Mouse (Mus musculus): ENCODE results near the gene Apbb2. TPM values are rescaled to one million over a fixed set of nuclear protein-coding genes. Genes with fewer than 3 reads are reported as not detected.
A peak's percentile ranks its signal among the peaks of the same experiment; 100 is the strongest.

Gene Apbb2
- polyA plus RNA-seq, 1 experiment from 2014 or later: 38.5 TPM

DNA sequence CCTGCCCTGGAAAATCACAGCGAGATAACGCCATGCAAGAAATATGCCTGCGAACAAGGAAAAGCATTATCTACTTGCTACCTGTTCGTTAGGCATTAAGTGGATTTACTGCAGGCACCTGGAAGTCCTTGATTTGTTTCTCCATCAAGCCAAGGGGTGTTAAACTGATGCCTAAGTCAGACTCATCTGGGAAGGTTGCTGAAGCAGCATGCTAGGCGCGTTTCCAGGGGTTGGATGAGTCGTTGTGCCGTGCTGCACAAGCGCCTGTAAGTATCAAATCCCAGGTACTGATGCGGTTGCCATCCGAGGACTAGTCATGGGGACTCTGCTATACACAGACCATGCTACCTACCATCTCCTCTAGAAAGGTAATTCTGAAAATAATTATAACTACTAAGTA is 611 bp upstream of the Apbb2 start:
- Histone ChIP-seq H3K9me3 (ENCODE audit: control insufficient read depth, low read length) (no peaks in the 10 kb centered on the region), H3K4me3 (ENCODE audit: low read depth, low read length) (peak overlapping the region; percentile 76; the same call in 1 of the 2 replicates), H3K27ac (replicated peaks; ENCODE audit: low read depth, low read length) (no peak overlapping the region), H3K36me3 (ENCODE audit: control insufficient read depth, insufficient read depth, low read length) (no peaks in the 10 kb centered on the region), H3K4me1 (ENCODE audit: control insufficient read depth, insufficient read depth, low read length) (peaks cover 17% of the 10 kb centered on the region), H3K4me2 (ENCODE audit: low read depth, severe bottlenecking) (peak overlapping the region; percentile 74; the same call in 1 of the 2 replicates), H3K9ac (ENCODE audit: low read length) (no peak overlapping the region), H3K27me3 (ENCODE audit: control insufficient read depth, insufficient read depth, low read length) (no peaks in the 10 kb centered on the region)
- WGBS: 32% methylated on average over 11 of the region's 11 CpGs
- ATAC-seq (ENCODE audit: insufficient number of reproducible peaks, low FRiP score, low TSS enrichment, low read depth) (no peak), DNase-seq (ENCODE audit: low spot score) (no peak)

DNA sequence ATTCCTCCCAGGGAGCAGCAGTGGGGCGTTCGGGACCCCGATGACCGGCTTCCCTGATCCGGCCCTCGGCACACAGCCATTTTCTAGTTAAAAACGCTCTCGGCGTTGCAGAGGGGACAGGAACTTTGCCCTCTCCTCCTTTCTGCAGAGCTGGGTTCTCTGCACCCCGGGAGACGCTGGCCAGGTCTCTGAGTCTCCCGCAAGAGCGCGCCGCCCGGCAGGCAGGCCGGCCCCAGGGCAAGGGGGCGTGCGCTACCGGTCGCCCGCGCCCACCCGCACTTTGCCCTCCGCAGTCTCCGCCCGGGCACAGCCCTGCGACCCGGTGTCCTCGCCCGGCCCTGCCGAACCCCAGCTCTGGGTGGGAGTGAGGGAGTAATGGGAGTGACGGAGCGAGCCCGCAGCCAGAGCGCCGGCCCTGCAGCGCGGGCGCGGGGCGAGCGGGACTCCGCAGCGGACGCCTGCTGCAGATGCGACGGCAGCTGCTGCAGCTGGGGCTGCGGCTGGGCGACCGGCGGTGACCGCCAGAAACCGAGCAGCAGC is 593 bp downstream of the Apbb2 start:
- Histone ChIP-seq H3K27ac (replicated peaks; ENCODE audit: low read depth, low read length) (peak overlapping the region; percentile 97), H3K9ac (ENCODE audit: low read length) (peak overlapping the region; percentile 92), H3K9me3 (ENCODE audit: control insufficient read depth, low read length) (no peaks in the 10 kb centered on the region), H3K4me2 (ENCODE audit: low read depth, severe bottlenecking) (peak overlapping the region; percentile 74), H3K27me3 (ENCODE audit: control insufficient read depth, insufficient read depth, low read length) (no peaks in the 10 kb centered on the region), H3K4me3 (ENCODE audit: low read depth, low read length) (peak overlapping the region; percentile 76), H3K36me3 (ENCODE audit: control insufficient read depth, insufficient read depth, low read length) (no peaks in the 10 kb centered on the region), H3K4me1 (ENCODE audit: control insufficient read depth, insufficient read depth, low read length) (peaks cover 25% of the 10 kb centered on the region)
- ATAC-seq (ENCODE audit: insufficient number of reproducible peaks, low FRiP score, low TSS enrichment, low read depth) (peak; percentile 51), DNase-seq (ENCODE audit: low spot score) (peak; percentile 70)
- WGBS: 0% methylated on average over 41 of the region's 54 CpGs

DNA sequence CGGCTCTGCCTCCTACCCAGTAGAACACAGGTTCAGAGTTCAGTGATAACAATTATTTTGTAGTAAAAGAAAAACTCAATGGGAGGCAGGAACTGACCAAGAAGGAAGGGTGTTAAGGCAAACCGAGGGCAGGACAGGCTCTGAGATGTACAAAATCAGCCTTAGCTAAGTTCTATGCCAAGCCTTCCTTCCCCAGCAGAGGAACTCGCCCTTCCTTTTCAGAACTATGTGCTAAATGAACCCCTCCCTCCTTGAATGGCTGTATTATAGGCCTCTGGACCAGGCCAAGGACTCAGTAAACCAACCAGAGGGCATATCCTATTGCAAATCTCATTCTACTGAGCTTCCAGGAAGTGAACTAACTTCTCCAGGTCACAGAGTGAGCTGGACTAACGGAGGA is 3.6 kb downstream of the Apbb2 start:
- H3K4me2 ChIP-seq (ENCODE audit: low read depth, severe bottlenecking): no peak overlapping the region
- H3K36me3 ChIP-seq (ENCODE audit: control insufficient read depth, insufficient read depth, low read length): no peaks in the 10 kb centered on the region
- DNase-seq (ENCODE audit: low spot score): no peak
- H3K4me1 ChIP-seq (ENCODE audit: control insufficient read depth, insufficient read depth, low read length): peaks cover 25% of the 10 kb centered on the region
- no peaks in the 10 kb centered on the region for H3K9me3 ChIP-seq (ENCODE audit: control insufficient read depth, low read length)
- H3K27me3 ChIP-seq (ENCODE audit: control insufficient read depth, insufficient read depth, low read length): no peaks in the 10 kb centered on the region
- no peak overlapping the region for H3K4me3 ChIP-seq (ENCODE audit: low read depth, low read length)
- no peak for ATAC-seq (ENCODE audit: insufficient number of reproducible peaks, low FRiP score, low TSS enrichment, low read depth)
- 65% methylated on average over 4 of the region's 4 CpGs for WGBS
- no peak overlapping the region for H3K9ac ChIP-seq (ENCODE audit: low read length)
- H3K27ac ChIP-seq (replicated peaks; ENCODE audit: low read depth, low read length): no peak overlapping the region

DNA sequence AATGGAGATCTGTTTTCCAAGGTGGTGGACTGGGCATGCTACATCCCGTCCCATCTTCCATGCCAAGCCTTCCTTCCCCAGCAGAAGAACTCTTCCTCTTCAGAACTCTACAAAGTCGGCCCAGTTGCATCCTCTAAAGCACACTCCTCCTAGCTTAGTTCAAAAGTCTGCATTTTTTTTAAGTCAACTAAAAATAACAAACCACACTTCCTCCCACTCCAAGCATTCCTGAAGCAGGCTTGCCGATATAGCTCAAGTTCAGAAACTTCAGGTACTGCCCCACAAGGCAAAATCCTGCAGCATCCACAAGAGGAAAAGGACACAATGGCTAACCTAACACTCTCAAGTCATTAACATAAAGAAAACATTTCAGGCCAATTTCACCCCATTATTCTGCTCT is 4.9 kb downstream of the Apbb2 start:
- Histone ChIP-seq H3K9ac (ENCODE audit: low read length) (no peak overlapping the region), H3K4me1 (ENCODE audit: control insufficient read depth, insufficient read depth, low read length) (peaks cover 26% of the 10 kb centered on the region), H3K4me2 (ENCODE audit: low read depth, severe bottlenecking) (no peak overlapping the region), H3K27ac (replicated peaks; ENCODE audit: low read depth, low read length) (no peak overlapping the region), H3K9me3 (ENCODE audit: control insufficient read depth, low read length) (no peaks in the 10 kb centered on the region), H3K4me3 (ENCODE audit: low read depth, low read length) (no peak overlapping the region), H3K36me3 (ENCODE audit: control insufficient read depth, insufficient read depth, low read length) (no peaks in the 10 kb centered on the region), H3K27me3 (ENCODE audit: control insufficient read depth, insufficient read depth, low read length) (no peaks in the 10 kb centered on the region)
- 69% methylated on average over 3 of the region's 3 CpGs for WGBS
- ATAC-seq (ENCODE audit: insufficient number of reproducible peaks, low FRiP score, low TSS enrichment, low read depth): no peak
- DNase-seq (ENCODE audit: low spot score): no peak

DNA sequence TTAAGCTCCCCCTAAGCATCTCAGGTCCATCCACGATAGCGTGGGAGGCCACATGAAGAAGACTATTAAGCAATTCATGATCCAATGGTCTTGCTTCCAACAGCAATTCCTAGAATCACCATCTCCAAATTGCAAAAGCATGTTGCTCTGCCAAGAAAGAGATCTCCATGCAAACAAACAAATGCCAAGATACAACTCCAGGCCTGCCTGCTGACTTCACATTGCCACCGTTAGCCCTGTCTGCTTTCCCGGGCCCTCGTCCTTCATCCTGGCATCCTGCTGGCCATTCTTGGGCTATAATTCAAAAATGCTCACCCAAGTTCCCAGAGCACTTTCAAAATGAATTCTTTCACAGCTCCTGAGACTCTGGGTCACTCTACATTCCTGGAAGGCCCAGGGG is 5.6 kb downstream of the Apbb2 start:
- Histone ChIP-seq H3K4me2 (ENCODE audit: low read depth, severe bottlenecking) (no peak overlapping the region), H3K27ac (replicated peaks; ENCODE audit: low read depth, low read length) (no peak overlapping the region), H3K9me3 (ENCODE audit: control insufficient read depth, low read length) (no peaks in the 10 kb centered on the region), H3K9ac (ENCODE audit: low read length) (no peak overlapping the region), H3K36me3 (ENCODE audit: control insufficient read depth, insufficient read depth, low read length) (no peaks in the 10 kb centered on the region), H3K27me3 (ENCODE audit: control insufficient read depth, insufficient read depth, low read length) (no peaks in the 10 kb centered on the region), H3K4me3 (ENCODE audit: low read depth, low read length) (no peak overlapping the region), H3K4me1 (ENCODE audit: control insufficient read depth, insufficient read depth, low read length) (peaks cover 25% of the 10 kb centered on the region)
- DNase-seq (ENCODE audit: low spot score): no peak
- ATAC-seq (ENCODE audit: insufficient number of reproducible peaks, low FRiP score, low TSS enrichment, low read depth): no peak
- WGBS: 72% methylated on average over 5 of the region's 5 CpGs

DNA sequence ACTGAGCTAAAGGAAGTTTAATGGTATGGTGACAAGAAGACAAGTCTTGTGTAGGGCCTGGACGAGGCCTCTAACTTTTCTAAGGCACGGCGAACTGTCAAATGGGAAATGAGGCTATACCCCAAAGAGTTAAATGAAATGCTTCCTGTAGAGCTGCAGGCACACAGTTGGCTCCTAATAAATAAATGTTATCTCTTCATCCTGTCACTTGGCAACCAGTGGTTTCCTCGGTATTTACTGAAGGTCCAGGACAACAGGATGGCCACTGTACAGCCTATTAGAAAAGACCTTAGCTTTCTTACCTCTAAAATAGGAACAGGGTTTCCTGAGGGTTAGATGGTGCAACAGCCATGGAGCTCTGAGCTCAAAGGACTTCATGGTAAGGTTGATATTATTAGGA is 6.7 kb downstream of the Apbb2 start:
- no peaks in the 10 kb centered on the region for H3K36me3 ChIP-seq (ENCODE audit: control insufficient read depth, insufficient read depth, low read length)
- no peak overlapping the region for H3K27ac ChIP-seq (replicated peaks; ENCODE audit: low read depth, low read length)
- H3K4me2 ChIP-seq (ENCODE audit: low read depth, severe bottlenecking): no peak overlapping the region
- no peaks in the 10 kb centered on the region for H3K9me3 ChIP-seq (ENCODE audit: control insufficient read depth, low read length)
- no peaks in the 10 kb centered on the region for H3K27me3 ChIP-seq (ENCODE audit: control insufficient read depth, insufficient read depth, low read length)
- ATAC-seq (ENCODE audit: insufficient number of reproducible peaks, low FRiP score, low TSS enrichment, low read depth) (no peak), DNase-seq (ENCODE audit: low spot score) (no peak)
- no peak overlapping the region for H3K9ac ChIP-seq (ENCODE audit: low read length)
- WGBS: 50% methylated on average over 4 of the region's 4 CpGs
- no peak overlapping the region for H3K4me3 ChIP-seq (ENCODE audit: low read depth, low read length)
- H3K4me1 ChIP-seq (ENCODE audit: control insufficient read depth, insufficient read depth, low read length): peaks cover 26% of the 10 kb centered on the region

DNA sequence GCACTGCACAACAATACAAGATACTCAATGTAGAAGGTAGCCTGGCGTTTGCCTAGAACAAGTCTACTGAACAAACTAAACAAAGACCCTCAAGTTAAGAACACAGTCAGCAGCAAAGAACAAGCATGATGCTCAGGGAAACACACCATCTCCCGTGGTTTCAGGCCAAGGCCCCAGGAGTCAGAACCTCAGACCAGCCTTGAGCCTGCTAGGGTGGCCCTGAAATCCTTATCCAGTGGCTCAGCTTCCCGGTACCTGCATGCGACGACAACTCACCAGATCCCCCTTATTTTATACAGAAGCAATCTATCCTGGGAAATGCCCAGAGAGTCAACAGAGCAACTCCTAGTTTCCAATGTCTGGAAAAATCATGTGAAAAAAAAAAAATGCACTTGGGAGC is 7.2 kb downstream of the Apbb2 start:
- Histone ChIP-seq H3K27ac (replicated peaks; ENCODE audit: low read depth, low read length) (no peak overlapping the region), H3K9ac (ENCODE audit: low read length) (no peak overlapping the region), H3K9me3 (ENCODE audit: control insufficient read depth, low read length) (no peaks in the 10 kb centered on the region), H3K4me3 (ENCODE audit: low read depth, low read length) (no peak overlapping the region), H3K4me2 (ENCODE audit: low read depth, severe bottlenecking) (no peak overlapping the region), H3K36me3 (ENCODE audit: control insufficient read depth, insufficient read depth, low read length) (no peaks in the 10 kb centered on the region), H3K27me3 (ENCODE audit: control insufficient read depth, insufficient read depth, low read length) (no peaks in the 10 kb centered on the region), H3K4me1 (ENCODE audit: control insufficient read depth, insufficient read depth, low read length) (peaks cover 26% of the 10 kb centered on the region)
- 93% methylated on average over 5 of the region's 5 CpGs for WGBS
- no peak for DNase-seq (ENCODE audit: low spot score)
- ATAC-seq (ENCODE audit: insufficient number of reproducible peaks, low FRiP score, low TSS enrichment, low read depth): no peak

DNA sequence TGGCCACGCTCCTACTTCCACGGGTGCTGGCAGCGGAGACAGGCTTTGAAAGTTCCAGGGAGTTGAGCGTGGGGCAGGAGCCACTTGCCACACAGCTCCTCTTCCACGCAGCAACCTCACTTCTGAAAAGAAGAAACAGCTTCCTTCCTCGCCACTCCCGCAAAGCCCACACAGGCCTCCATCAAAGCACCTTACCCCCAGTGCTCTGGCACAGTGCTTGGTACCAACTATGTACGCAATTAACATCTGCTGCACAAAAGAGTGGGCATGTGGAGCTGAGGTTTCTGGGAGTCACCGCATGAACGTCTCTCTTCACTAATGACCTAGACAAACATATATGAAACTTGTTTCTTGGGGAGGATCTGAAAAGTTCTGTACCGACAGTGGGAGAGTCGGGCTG is 8.3 kb downstream of the Apbb2 start:
- no peak overlapping the region for H3K4me2 ChIP-seq (ENCODE audit: low read depth, severe bottlenecking)
- no peak overlapping the region for H3K4me3 ChIP-seq (ENCODE audit: low read depth, low read length)
- H3K9ac ChIP-seq (ENCODE audit: low read length): no peak overlapping the region
- DNase-seq (ENCODE audit: low spot score): no peak
- H3K36me3 ChIP-seq (ENCODE audit: control insufficient read depth, insufficient read depth, low read length): no peaks in the 10 kb centered on the region
- H3K4me1 ChIP-seq (ENCODE audit: control insufficient read depth, insufficient read depth, low read length): peaks cover 26% of the 10 kb centered on the region
- H3K27me3 ChIP-seq (ENCODE audit: control insufficient read depth, insufficient read depth, low read length): no peaks in the 10 kb centered on the region
- no peaks in the 10 kb centered on the region for H3K9me3 ChIP-seq (ENCODE audit: control insufficient read depth, low read length)
- ATAC-seq (ENCODE audit: insufficient number of reproducible peaks, low FRiP score, low TSS enrichment, low read depth): no peak
- no peak overlapping the region for H3K27ac ChIP-seq (replicated peaks; ENCODE audit: low read depth, low read length)
- WGBS: 90% methylated on average over 12 of the region's 12 CpGs

DNA sequence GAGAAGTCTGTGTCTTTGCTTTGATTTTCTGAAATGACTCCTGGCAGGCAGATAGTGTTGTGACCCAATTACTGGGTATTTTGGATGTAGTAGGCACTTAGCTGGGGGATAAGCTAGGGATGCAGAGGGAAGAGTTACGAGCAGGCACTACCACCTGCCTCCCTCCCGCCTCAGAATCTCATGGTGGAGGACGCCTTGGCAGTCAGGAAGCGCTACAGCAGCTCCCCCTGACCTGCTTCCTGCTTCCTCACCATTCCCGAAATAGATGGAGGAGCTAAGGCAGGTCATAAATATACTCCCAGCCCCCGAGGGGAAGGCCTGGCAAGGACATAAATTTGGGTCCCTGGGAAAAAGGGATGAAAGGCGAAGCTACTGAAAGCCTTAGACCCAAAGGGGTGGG is 9.3 kb downstream of the Apbb2 start:
- Histone ChIP-seq H3K27ac (replicated peaks; ENCODE audit: low read depth, low read length) (no peak overlapping the region), H3K4me3 (ENCODE audit: low read depth, low read length) (no peak overlapping the region), H3K27me3 (ENCODE audit: control insufficient read depth, insufficient read depth, low read length) (no peaks in the 10 kb centered on the region), H3K4me1 (ENCODE audit: control insufficient read depth, insufficient read depth, low read length) (peaks cover 19% of the 10 kb centered on the region), H3K9me3 (ENCODE audit: control insufficient read depth, low read length) (no peaks in the 10 kb centered on the region), H3K9ac (ENCODE audit: low read length) (no peak overlapping the region), H3K36me3 (ENCODE audit: control insufficient read depth, insufficient read depth, low read length) (no peaks in the 10 kb centered on the region), H3K4me2 (ENCODE audit: low read depth, severe bottlenecking) (no peak overlapping the region)
- DNase-seq (ENCODE audit: low spot score) (no peak), ATAC-seq (ENCODE audit: insufficient number of reproducible peaks, low FRiP score, low TSS enrichment, low read depth) (no peak)
- 33% methylated on average over 7 of the region's 7 CpGs for WGBS
